Comparison of ENCODE assay signal across 13 mouse cellular contexts in the genomic region with DNA sequence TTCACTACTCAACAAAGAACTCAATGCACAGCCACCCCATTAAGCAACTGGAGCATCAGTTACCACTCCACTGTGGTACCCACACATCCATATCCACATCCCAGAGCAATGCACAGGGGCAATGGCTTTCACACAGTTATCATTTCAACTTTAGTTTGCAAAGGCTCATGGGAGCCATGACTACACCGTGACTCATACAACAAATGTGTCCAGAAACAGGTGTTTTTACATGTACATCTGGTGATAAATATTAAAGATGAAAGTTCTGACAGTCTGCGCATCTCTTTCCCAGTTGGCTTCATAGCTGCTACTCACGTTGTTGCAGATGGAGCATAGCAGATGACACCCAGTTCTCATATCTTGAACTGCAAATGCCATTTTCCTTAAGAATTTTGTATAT.
"Had no signal": no experiment of that assay in that cellular context is flagged by ENCODE, and none has a peak within 500 bp of the region (broad histone marks: within the 10 kb centered on the region; RNA-seq: fewer than 3 reads in every experiment).

No protein-coding gene starts in this region.

- ATAC-seq: intestine, embryonic 16.5 days; liver, postnatal 0 days; lung, postnatal 0 days; midbrain, embryonic 15.5 days had no signal

- DNase-seq: kidney, adult 18-20 months; kidney, adult 9 months; kidney, postnatal 14 days; kidney, postnatal 4 days; left cerebral cortex, postnatal 4 days; liver, postnatal 0 days; lung, embryonic 14.5 days; retina, postnatal 1 day; thymus, adult 18-20 months; thymus, postnatal 36 days had no signal
